Mouse (Mus musculus) lung, postnatal 0 days (tissue): ENCODE results near the gene Mok. TPM values are rescaled to one million over a fixed set of nuclear protein-coding genes. Genes with fewer than 3 reads are reported as not detected.
A peak's percentile ranks its signal among the peaks of the same experiment; 100 is the strongest.

Experiments
- ATAC-seq: fragments of 200-750 bp; cut with Nextera tagmentation; 2 replicates; pipeline ENCODE4 v1.8.0; 2017; ENCODE audit warnings: moderate library complexity
- DNase-seq: peaks from one replicate; pipeline ENCODE4 v3.0.0-alpha.2; 2016; ENCODE audit warnings: low spot score
- H3K27ac ChIP-seq: fragments of 300-500 bp; sonication (generic); 2 replicates; pipeline ENCODE4 v1.5.1; 2014; ENCODE audit warnings: antibody characterized with exemption, mild to moderate bottlenecking, low read length, mixed read lengths
- H3K27me3 ChIP-seq: fragments of 300-500 bp; sonication (generic); replicated peaks from 2 replicates; pipeline ENCODE4 v1.6.1; 2014; ENCODE audit warnings: low read length, mixed read lengths; ENCODE audit not compliant: insufficient read depth
- H3K36me3 ChIP-seq: fragments of 300-500 bp; sonication (generic); 2 replicates; pipeline ENCODE4 v1.6.1; 2014; ENCODE audit warnings: low read length, mixed read lengths; ENCODE audit not compliant: insufficient read depth
- H3K4me1 ChIP-seq: fragments of 300-500 bp; sonication (generic); 2 replicates; pipeline ENCODE4 v1.6.1; 2014; ENCODE audit warnings: antibody characterized with exemption, low read depth, low read length, mixed read lengths; ENCODE audit not compliant: insufficient read depth
- H3K4me2 ChIP-seq: fragments of 300-500 bp; sonication (generic); replicated peaks from 2 replicates; pipeline ENCODE4 v1.6.1; 2014; ENCODE audit warnings: low read depth, mild to moderate bottlenecking, low read length, moderate library complexity, mixed read lengths
- H3K4me3 ChIP-seq: fragments of 300-500 bp; sonication (generic); 2 replicates; pipeline ENCODE4 v1.5.1; 2014; ENCODE audit warnings: low read depth, low read length
- H3K9ac ChIP-seq: fragments of 300-500 bp; sonication (generic); replicated peaks from 2 replicates; pipeline ENCODE4 v1.6.1; 2014; ENCODE audit warnings: low read depth, mild to moderate bottlenecking
- H3K9me3 ChIP-seq: fragments of 300-500 bp; sonication (generic); 2 replicates; pipeline ENCODE4 v1.6.1; 2016; ENCODE audit warnings: low read length, mixed read lengths
- CTCF ChIP-seq: IDR thresholded peaks from 2 replicates; pipeline ENCODE4 v1.5.1; 2016; ENCODE audit warnings: antibody characterized with exemption, mild to moderate bottlenecking
- EP300 ChIP-seq: IDR thresholded peaks from 2 replicates; pipeline ENCODE4 v1.6.1; 2016; ENCODE audit warnings: antibody characterized with exemption, mild to moderate bottlenecking, control low read depth
- WGBS: fragments of 180-500 bp; shearing (Covaris S2); extraction: QIAGEN DNeasy Blood & Tissue Kit; methylation state at CpG from one replicate; pipeline ENCODE4 v1.1.7; 2014; 5-methylcytosine and 5-hydroxymethylcytosine counted together
- polyA plus RNA-seq: library from polyadenylated mRNA; unstranded; fragments of >200 nt; fragmentation: Nextera tagmentation; extraction: Ambion mirVana; gene quantifications from 2 replicates; pipeline ENCODE4 v1.2.1, GENCODE M21; 2015

The Mok gene
- polyA plus RNA-seq, 1 experiment from 2014 or later: 11.1 TPM

GRCm38 (mm10) chr12:110851414-110851813, 10.7 kb upstream of the Mok start:
- H3K4me2 ChIP-seq: 0 out of 2 replicates have a peak overlapping the region, but pooled peaks have one; percentile 78
- DNase-seq (no peak), ATAC-seq (no peak)
- H3K4me1 ChIP-seq: no peaks in the 10 kb centered on the region; the same call in 1 of the 2 replicates
- H3K4me3 ChIP-seq: no peak overlapping the region
- 71% methylated on average over 12 of the region's 12 CpGs for WGBS
- H3K27me3 ChIP-seq: no peaks in the 10 kb centered on the region
- H3K36me3 ChIP-seq: 0 out of 2 replicates have a peak, but pooled peaks cover 11% of the 10 kb centered on the region
- no peak overlapping the region for H3K27ac ChIP-seq
- no peaks in the 10 kb centered on the region for H3K9me3 ChIP-seq
- TF ChIP-seq EP300: no peak
- no peak for TF ChIP-seq CTCF
- H3K9ac ChIP-seq: no peak overlapping the region

GRCm38 (mm10) chr12:110850929-110851256, 10.2 kb upstream of the Mok start:
- DNase-seq: no peak
- ATAC-seq: peak; percentile 7
- H3K36me3 ChIP-seq: 0 out of 2 replicates have a peak, but pooled peaks cover 6% of the 10 kb centered on the region
- no peaks in the 10 kb centered on the region; the same call in 1 of the 2 replicates for H3K4me1 ChIP-seq
- peak overlapping the region; percentile 82 for H3K4me3 ChIP-seq
- no peaks in the 10 kb centered on the region for H3K27me3 ChIP-seq
- H3K4me2 ChIP-seq: peak overlapping the region; percentile 78
- no peaks in the 10 kb centered on the region for H3K9me3 ChIP-seq
- H3K27ac ChIP-seq: peak overlapping the region; percentile 86
- TF ChIP-seq EP300 (no peak), CTCF (no peak)
- H3K9ac ChIP-seq: peak overlapping the region; percentile 90
- WGBS: 12% methylated on average over 9 of the region's 9 CpGs

GRCm38 (mm10) chr12:110850010-110850928, 9.5 kb upstream of the Mok start, which contains the start of gene Zfp839:
Gene Zfp839, plus strand, starts transcription at chr12:110850253.
- WGBS: under 1% methylated on average over 78 of the region's 89 CpGs

GRCm38 (mm10) chr12:110846191-110846765, 5.5 kb upstream of the Mok start:
- 62% methylated on average over 6 of the region's 6 CpGs for WGBS
- Histone ChIP-seq H3K4me2 (peak overlapping the region; percentile 65), H3K27me3 (no peaks in the 10 kb centered on the region), H3K9me3 (no peaks in the 10 kb centered on the region), H3K27ac (0 out of 2 replicates have a peak overlapping the region, but pooled peaks have one; percentile 86), H3K4me1 (no peaks in the 10 kb centered on the region; the same call in 1 of the 2 replicates), H3K4me3 (peak overlapping the region; percentile 59), H3K9ac (peak overlapping the region; percentile 39; the same call in 1 of the 2 replicates), H3K36me3 (no peaks in the 10 kb centered on the region)
- TF ChIP-seq EP300 (no peak), CTCF (no peak)
- DNase-seq: no peak
- ATAC-seq: no peak

More at GRCm38 (mm10) chr12:110850010-110850928, 9.5 kb upstream of the Mok start, which contains the start of gene Zfp839:
- no peaks in the 10 kb centered on the region for H3K9me3 ChIP-seq
- no peaks in the 10 kb centered on the region; the same call in 1 of the 2 replicates for H3K4me1 ChIP-seq
- peak within 1 kb of the TSS; percentile 90 for H3K9ac ChIP-seq
- H3K27ac ChIP-seq: peak within 1 kb of the TSS; percentile 86
- DNase-seq: peak; percentile 84
- H3K4me2 ChIP-seq: peak within 1 kb of the TSS; percentile 78
- no peaks in the 10 kb centered on the region for H3K36me3 ChIP-seq
- H3K27me3 ChIP-seq: no peaks in the 10 kb centered on the region
- TF ChIP-seq CTCF (no peak), EP300 (no peak)
- H3K4me3 ChIP-seq: peak within 1 kb of the TSS; percentile 82
- ATAC-seq: peak; percentile 84

GRCm38 (mm10) chr12:110845131-110845880, 4.6 kb upstream of the Mok start:
- H3K27me3 ChIP-seq: no peaks in the 10 kb centered on the region
- peak overlapping the region; percentile 39 for H3K9ac ChIP-seq
- H3K4me3 ChIP-seq: peak overlapping the region; percentile 59
- H3K36me3 ChIP-seq: no peaks in the 10 kb centered on the region
- WGBS: under 1% methylated on average over 36 of the region's 36 CpGs
- H3K27ac ChIP-seq: peak overlapping the region; percentile 86
- TF ChIP-seq EP300 (no peak), CTCF (no peak)
- H3K4me2 ChIP-seq: peak overlapping the region; percentile 65
- peak; percentile 98 for DNase-seq
- peaks cover under 1% of the 10 kb centered on the region; the same call in 1 of the 2 replicates for H3K4me1 ChIP-seq
- no peaks in the 10 kb centered on the region for H3K9me3 ChIP-seq
- ATAC-seq: peak; percentile 91
